Mouse (Mus musculus): ENCODE measurements around the gene Bphl. TPM values are rescaled to one million over a fixed set of nuclear protein-coding genes. Genes with fewer than 3 reads are reported as not detected.
"Not testable (repeated sequence)": the region's sequence is repeated elsewhere in the genome, so short reads cannot be mapped to it uniquely, and the experiment has no call there.

Gene Bphl
- polyA plus RNA-seq, 1 experiment from 2014 or later, result 98.8 TPM

- no peak for TF ChIP-seq CTCF (IDR thresholded peaks at IDR 0.05)
- ATAC-seq (no peak), DNase-seq (ENCODE audit: low read depth, low spot score) (no peak)
- POLR2A ChIA-PET, result interaction anchor here (1.4 kb wide), 1 partner anchor 42 kb away, joined by 3 read pairs; no protein-coding TSS in a partner anchor
- H3K27me3 ChIP-seq, result no peaks in the 10 kb centered on the region
- in situ Hi-C loops (cut with MboI; ENCODE audit: low pct_unique_long_range_greater_than_20kb), result no loop called here
- CTCF ChIA-PET, result interaction anchor here (0.9 to 1.5 kb wide), 2 partner anchors 9 to 22 kb away, joined by 3 read pairs; no protein-coding TSS in a partner anchor
Measured at GRCm38 (mm10) chr13:34087052-34087812, 49.8 kb downstream of the Bphl start.

- CTCF ChIA-PET, result interaction anchor here (1.1 to 2.0 kb wide), 3 partner anchors 8 to 42 kb away, joined by 3 to 6 read pairs (median 3); no protein-coding TSS in a partner anchor
- ATAC-seq, result peak; percentile 84
- POLR2A ChIA-PET; H3K27me3 ChIP-seq; in situ Hi-C loops (cut with MboI; ENCODE audit: low pct_unique_long_range_greater_than_20kb); DNase-seq (ENCODE audit: low read depth, low spot score): not testable (repeated sequence)
Measured at GRCm38 (mm10) chr13:34088201-34088649, 50.8 kb downstream of the Bphl start.

- no peak for ATAC-seq
- in situ Hi-C loops (cut with MboI; ENCODE audit: low pct_unique_long_range_greater_than_20kb), result no loop called here
- CTCF ChIA-PET, result interaction anchor here (1.1 to 2.0 kb wide), 3 partner anchors 11 to 43 kb away, joined by 3 to 6 read pairs (median 4); no protein-coding TSS in a partner anchor
- DNase-seq (ENCODE audit: low read depth, low spot score), result no peak
- POLR2A ChIA-PET, result no interaction called here
- no peak for TF ChIP-seq CTCF (IDR thresholded peaks at IDR 0.05)
- H3K27me3 ChIP-seq, result no peaks in the 10 kb centered on the region
Measured at GRCm38 (mm10) chr13:34088871-34089288, 51.5 kb downstream of the Bphl start.

- ChIA-PET CTCF (interaction anchor here (0.9 to 2.0 kb wide), 3 partner anchors 11 to 43 kb away, joined by 3 to 6 read pairs (median 4); no protein-coding TSS in a partner anchor), POLR2A (no interaction called here)
- TF ChIP-seq CTCF (IDR thresholded peaks at IDR 0.05), result no peak
- H3K27me3 ChIP-seq, result no peaks in the 10 kb centered on the region
- DNase-seq (ENCODE audit: low read depth, low spot score) (no peak), ATAC-seq (no peak)
- in situ Hi-C loops (cut with MboI; ENCODE audit: low pct_unique_long_range_greater_than_20kb), result no loop called here
Measured at GRCm38 (mm10) chr13:34089358-34089757, 52.0 kb downstream of the Bphl start.

- no peak for TF ChIP-seq CTCF (IDR thresholded peaks at IDR 0.05)
- ATAC-seq, result no peak
- DNase-seq (ENCODE audit: low read depth, low spot score), result no peak
- in situ Hi-C loops (cut with MboI; ENCODE audit: low pct_unique_long_range_greater_than_20kb), result no loop called here
- H3K27me3 ChIP-seq, result no peaks in the 10 kb centered on the region
- POLR2A ChIA-PET, result no interaction called here
- CTCF ChIA-PET, result interaction anchor here (0.8 to 1.7 kb wide), 5 partner anchors 8 to 50 kb away, joined by 3 to 5 read pairs (median 5); no protein-coding TSS in a partner anchor
Measured at GRCm38 (mm10) chr13:34095542-34096435, 58.4 kb downstream of the Bphl start.

DNA sequence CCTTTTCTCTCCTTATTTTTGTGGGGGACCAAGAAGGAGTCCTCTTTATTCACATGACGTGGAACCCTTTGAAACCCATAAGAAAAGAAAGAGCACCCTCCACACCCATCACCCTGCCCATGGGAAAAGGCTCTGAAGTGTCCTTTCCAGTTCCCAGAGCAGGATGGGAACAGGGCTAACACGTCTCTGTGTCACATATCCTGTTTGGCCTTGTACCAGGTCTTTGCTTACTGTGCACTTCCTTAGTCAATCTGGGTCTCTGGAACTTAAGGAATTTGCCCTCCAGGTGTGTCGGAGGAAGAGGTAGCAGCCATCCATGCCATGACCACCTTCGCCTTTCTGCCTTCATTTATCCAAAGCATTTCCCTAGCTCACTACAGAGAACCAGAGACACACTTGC lies 59.1 kb downstream of the Bphl start:
- POLR2A ChIA-PET, result no interaction called here
- TF ChIP-seq CTCF (IDR thresholded peaks at IDR 0.05), result no peak
- DNase-seq (ENCODE audit: low read depth, low spot score) (no peak), ATAC-seq (no peak)
- no peaks in the 10 kb centered on the region for H3K27me3 ChIP-seq
- CTCF ChIA-PET, result interaction anchor here (0.8 to 1.7 kb wide), 4 partner anchors 9 to 51 kb away, joined by 3 to 5 read pairs (median 4); no protein-coding TSS in a partner anchor
- in situ Hi-C loops (cut with MboI; ENCODE audit: low pct_unique_long_range_greater_than_20kb), result no loop called here

- no peak for DNase-seq (ENCODE audit: low read depth, low spot score)
- CTCF ChIA-PET, result interaction anchor here (1.2 to 1.7 kb wide), 3 partner anchors 11 to 51 kb away, joined by 3 to 5 read pairs (median 5); no protein-coding TSS in a partner anchor
- no peaks in the 10 kb centered on the region for H3K27me3 ChIP-seq
- no peak for TF ChIP-seq CTCF (IDR thresholded peaks at IDR 0.05)
- ATAC-seq, result no peak
- in situ Hi-C loops (cut with MboI; ENCODE audit: low pct_unique_long_range_greater_than_20kb), result no loop called here
- POLR2A ChIA-PET, result no interaction called here
Measured at GRCm38 (mm10) chr13:34097086-34097485, 59.7 kb downstream of the Bphl start.

GRCm38 (mm10) chr13:34100733-34101132 lies 63.3 kb downstream of the Bphl start:
- in situ Hi-C loops (cut with MboI; ENCODE audit: low pct_unique_long_range_greater_than_20kb), result no loop called here
- CTCF ChIA-PET, result interaction anchor here (1.9 kb wide), 1 partner anchor 11 kb away, joined by 4 read pairs; no protein-coding TSS in a partner anchor
- DNase-seq (ENCODE audit: low read depth, low spot score) (no peak), ATAC-seq (no peak)
- no peaks in the 10 kb centered on the region for H3K27me3 ChIP-seq
- TF ChIP-seq CTCF (IDR thresholded peaks at IDR 0.05), result no peak
- POLR2A ChIA-PET, result no interaction called here

DNA sequence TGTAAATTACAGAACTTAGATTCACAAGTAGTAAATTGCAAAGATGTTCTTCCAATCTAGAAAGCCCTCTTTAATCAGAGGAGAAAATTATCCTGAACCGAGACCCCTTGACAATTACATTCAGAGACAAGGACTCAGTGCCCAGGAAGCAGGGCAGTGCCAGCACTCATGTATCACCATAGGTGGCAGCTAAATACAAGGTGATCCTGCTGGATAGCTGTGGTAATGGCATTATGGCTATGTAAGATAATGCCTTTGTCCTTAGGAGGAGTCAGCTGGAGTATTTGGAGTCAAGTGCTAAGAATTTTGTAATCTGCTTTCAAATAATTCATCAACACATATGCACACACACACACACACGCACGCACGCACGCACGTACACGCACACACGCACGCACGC lies 63.9 kb downstream of the Bphl start:
- in situ Hi-C loops (cut with MboI; ENCODE audit: low pct_unique_long_range_greater_than_20kb), result no loop called here
- POLR2A ChIA-PET, result no interaction called here
- no peak for TF ChIP-seq CTCF (IDR thresholded peaks at IDR 0.05)
- DNase-seq (ENCODE audit: low read depth, low spot score) (no peak), ATAC-seq (no peak)
- H3K27me3 ChIP-seq, result no peaks in the 10 kb centered on the region
- CTCF ChIA-PET, result interaction anchor here (0.7 to 1.1 kb wide), 2 partner anchors 8 to 9 kb away, joined by 3 to 4 read pairs; no protein-coding TSS in a partner anchor

DNA sequence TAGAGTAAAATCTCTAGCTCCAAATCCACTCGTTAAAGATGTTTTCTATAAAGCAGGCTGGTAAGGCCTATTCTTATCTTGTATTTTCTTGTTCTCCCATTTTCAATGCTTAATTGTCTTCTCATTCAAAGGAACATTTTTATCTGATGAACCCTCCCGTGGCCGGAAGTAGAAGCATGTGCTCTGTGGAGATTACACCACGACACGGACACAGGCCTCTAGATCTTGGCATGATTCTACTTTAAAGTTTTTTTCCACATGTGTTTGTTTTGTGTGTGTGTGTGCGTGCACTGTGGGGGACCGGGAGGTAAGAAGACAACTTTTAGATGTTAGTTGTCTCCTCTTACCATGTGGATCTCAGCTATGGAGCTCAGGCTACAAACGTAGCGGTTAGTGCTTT lies 64.5 kb downstream of the Bphl start:
- no peaks in the 10 kb centered on the region for H3K27me3 ChIP-seq
- DNase-seq (ENCODE audit: low read depth, low spot score) (no peak), ATAC-seq (no peak)
- POLR2A ChIA-PET, result no interaction called here
- in situ Hi-C loops (cut with MboI; ENCODE audit: low pct_unique_long_range_greater_than_20kb), result no loop called here
- no peak for TF ChIP-seq CTCF (IDR thresholded peaks at IDR 0.05)
- CTCF ChIA-PET, result interaction anchor here (0.7 to 1.1 kb wide), 2 partner anchors 8 to 9 kb away, joined by 3 to 4 read pairs; no protein-coding TSS in a partner anchor

Data from Patski (cell line).